Comparison of ENCODE assay signal across 8 mouse cellular contexts in the genomic region with DNA sequence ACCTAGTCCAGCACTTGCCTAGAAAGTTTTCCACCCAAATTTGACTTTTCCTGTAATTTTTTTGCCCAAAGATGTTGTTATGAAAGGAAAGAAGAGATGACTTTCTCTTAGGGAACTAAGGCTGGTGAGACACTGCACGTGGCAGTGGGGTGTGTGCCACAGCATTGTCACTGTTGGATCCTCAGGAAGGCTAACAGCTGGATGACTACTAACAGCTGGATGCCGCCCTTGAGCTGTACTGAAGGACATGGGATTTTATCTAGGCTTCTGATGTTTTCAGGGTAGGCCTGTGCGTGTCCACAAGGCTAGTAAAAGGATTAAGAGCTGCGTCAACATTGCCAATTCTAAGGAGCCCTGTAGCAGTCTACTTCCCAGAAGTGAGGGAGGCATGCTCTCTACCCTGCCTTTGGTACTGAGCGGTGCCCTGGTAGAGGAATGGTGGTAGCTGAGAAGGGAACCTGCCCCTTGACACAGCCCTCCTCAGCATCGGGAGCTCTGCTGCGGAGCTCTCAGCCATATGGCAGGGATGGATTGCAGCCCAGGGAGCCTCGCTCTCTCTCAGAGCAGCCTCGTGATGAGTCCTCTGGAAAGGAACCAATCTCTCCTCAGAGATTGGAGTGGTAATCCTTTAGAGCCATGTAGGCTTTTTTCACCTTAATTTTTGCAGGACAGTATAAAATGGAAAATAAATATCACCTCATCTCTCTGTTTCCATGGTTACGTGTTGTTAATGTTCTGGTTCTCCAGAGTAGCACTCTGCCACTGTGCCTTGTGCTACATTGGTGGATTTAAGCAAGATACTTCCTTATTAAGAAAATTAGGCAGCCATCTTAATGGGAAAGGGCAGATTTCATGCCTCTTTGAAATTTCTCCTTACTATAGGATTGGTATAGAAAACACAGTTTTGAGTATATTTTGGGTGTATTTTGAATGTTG. TPM values are rescaled to one million over a fixed set of nuclear protein-coding genes. Genes with fewer than 3 reads are reported as not detected.
DNase-seq lines count a peak whose midpoint lies in the region; ATAC-seq lines count a peak whose summit lies in the region.

No protein-coding gene starts in this region.

- intact Hi-C loops in heart, postnatal 36 days (cut with DNase I), result no loop called here

- DNase-seq in layer of hippocampus, adult 11-12 months (ENCODE audit: low spot score), result peak; percentile 45
- DNase-seq in layer of hippocampus, adult 9-10 months (ENCODE audit: low spot score), result no peak
- DNase-seq in layer of hippocampus, postnatal 25 days (ENCODE audit: extremely low spot score in 1 of 2, low spot score in 1 of 2), result peak; percentile 20 to 28
- peak; percentile 67 for DNase-seq in right cerebral cortex, adult 18-20 months
- no peak for DNase-seq in spleen, postnatal 10 days (ENCODE audit: low spot score in 2 of 2)
- no peak for DNase-seq in urinary bladder, postnatal 25 days (ENCODE audit: low spot score)
- no peak for DNase-seq in heart, postnatal 36 days

- peak; percentile 95 for ATAC-seq in cerebellum, adult (ENCODE audit: insufficient number of reproducible peaks, low FRiP score, low TSS enrichment)

RNA-seq across cellular contexts. Expression of a gene that starts 7.9 kb away (rescaled TPM):
- total RNA-seq in layer of hippocampus, postnatal 25 days (2021), result 100 to 1,000 TPM; 101 to 109 TPM
- 10 to 100 TPM; 45.5 to 54.4 TPM for total RNA-seq in heart, postnatal 36 days (2021)

RNA-seq across cellular contexts. Expression of a gene that starts 48.5 kb away (rescaled TPM):
- 10 to 100 TPM; 19.9 to 23.6 TPM for total RNA-seq in layer of hippocampus, postnatal 25 days (2021)
- total RNA-seq in heart, postnatal 36 days (2021), result 10 to 100 TPM; 11.0 to 11.6 TPM

RNA-seq across cellular contexts. Expression of a gene that starts 53.6 kb away (rescaled TPM):
- 1 to 10 TPM; 2.6 to 5.0 TPM for total RNA-seq in layer of hippocampus, postnatal 25 days (2021)
- under 1 TPM; 0.78 to 0.81 TPM for total RNA-seq in heart, postnatal 36 days (2021)

RNA-seq across cellular contexts. Expression of a gene that starts 53.7 kb away (rescaled TPM):
- total RNA-seq in layer of hippocampus, postnatal 25 days (2021), result 10 to 100 TPM; 38.4 to 39.7 TPM
- 10 to 100 TPM; 18.7 to 19.2 TPM for total RNA-seq in heart, postnatal 36 days (2021)

Comparison
In these comparisons a context has a peak if more than half of its experiments do, and no peak if none do; other contexts are left out.
1. DNase-seq: peak in layer of hippocampus, adult 11-12 months (single experiment), layer of hippocampus, postnatal 25 days (2 of 2) and right cerebral cortex, adult 18-20 months (single experiment); none in layer of hippocampus, adult 9-10 months (single experiment), spleen, postnatal 10 days (0 of 2), urinary bladder, postnatal 25 days (single experiment) and heart, postnatal 36 days (0 of 2).